Comparison of ENCODE assay signal across 8 mouse cellular contexts in genomic region chr6:51510094-51510493, GRCm38 (mm10). TPM values are rescaled to one million over a fixed set of nuclear protein-coding genes. Genes with fewer than 3 reads are reported as not detected.
DNase-seq lines count a peak whose midpoint lies in the region; ATAC-seq lines count a peak whose summit lies in the region.

No protein-coding gene starts in this region.

- DNase-seq in heart, adult 18-20 months, result peak; percentile 72 to 83
- DNase-seq in A20 (ENCODE audit: low read depth, low spot score) (peak; percentile 80), adipocyte (ENCODE audit: low spot score) (peak; percentile 64)
- peak; percentile 11 for DNase-seq in gastrocnemius, adult 8-10 months (ENCODE audit: low spot score in 2 of 2)
- peak; percentile 64 to 82 for DNase-seq in kidney, postnatal 36 days
- peak; percentile 64 for DNase-seq in retina, embryonic 14.5 days (ENCODE audit: low spot score)

- H3K36me3 ChIP-seq in heart, embryonic 12.5 days, result no peaks in the 10 kb centered on the region
- H3K36me3 ChIP-seq in intestine, embryonic 16.5 days (ENCODE audit: control insufficient read depth, insufficient read depth, low read length), result no peaks in the 10 kb centered on the region

- H3K27ac ChIP-seq in heart, embryonic 12.5 days (ENCODE audit: poor library complexity, severe bottlenecking), result no peak overlapping the region
- no peak overlapping the region for H3K27ac ChIP-seq in intestine, embryonic 16.5 days (ENCODE audit: low read length)

- H3K9me3 ChIP-seq in heart, embryonic 12.5 days (replicated peaks), result no peaks in the 10 kb centered on the region
- H3K9me3 ChIP-seq in intestine, embryonic 16.5 days (ENCODE audit: control insufficient read depth, low read length), result no peaks in the 10 kb centered on the region

- no peak overlapping the region for H3K4me2 ChIP-seq in heart, embryonic 12.5 days
- H3K4me2 ChIP-seq in intestine, embryonic 16.5 days (ENCODE audit: low read depth, low read length), result no peak overlapping the region

- no peak for ATAC-seq in heart, embryonic 12.5 days (ENCODE audit: insufficient number of reproducible peaks, low FRiP score)
- no peak for ATAC-seq in intestine, embryonic 16.5 days

- peaks cover 3% of the 10 kb centered on the region; the same call in 1 of the 2 replicates for H3K4me1 ChIP-seq in heart, embryonic 12.5 days (replicated peaks)
- H3K4me1 ChIP-seq in intestine, embryonic 16.5 days (ENCODE audit: control insufficient read depth, insufficient read depth, low read length), result no peaks in the 10 kb centered on the region

- H3K9ac ChIP-seq in heart, embryonic 12.5 days, result no peak overlapping the region
- H3K9ac ChIP-seq in intestine, embryonic 16.5 days (ENCODE audit: low read depth, low read length), result no peak overlapping the region

- H3K27me3 ChIP-seq in heart, embryonic 12.5 days (replicated peaks), result no peaks in the 10 kb centered on the region
- H3K27me3 ChIP-seq in intestine, embryonic 16.5 days (replicated peaks; ENCODE audit: control insufficient read depth, insufficient read depth, low read length), result no peaks in the 10 kb centered on the region

- H3K4me3 ChIP-seq in heart, embryonic 12.5 days, result no peak overlapping the region
- no peak overlapping the region for H3K4me3 ChIP-seq in intestine, embryonic 16.5 days (ENCODE audit: low read length)

- 22% methylated on average over 5 of the region's 5 CpGs for WGBS in heart, embryonic 12.5 days
- WGBS in intestine, embryonic 16.5 days, result 29% methylated on average over 5 of the region's 5 CpGs

RNA-seq across cellular contexts. Expression of gene Snx10, which starts 13.6 kb away (rescaled TPM):
- total RNA-seq in heart, adult 18-20 months (2021), result 10 to 100 TPM; 13.9 to 15.9 TPM
- polyA plus RNA-seq in heart, embryonic 12.5 days (2016; fragmentation: Nextera tagmentation; extraction: Ambion mirVana), result 21.4 and 23.7 TPM in 2 replicates
- total RNA-seq in gastrocnemius, adult 8-10 months (2022), result 10 to 100 TPM in 1 of 4 experiments, 1 to 10 TPM in 3; 6.1 to 11.6 (median 7.5) TPM
- polyA plus RNA-seq in intestine, embryonic 16.5 days (2015; fragmentation: Nextera tagmentation; extraction: Ambion mirVana), result 11.3 and 12.1 TPM in 2 replicates

RNA-seq across cellular contexts. Expression of gene Cbx3, which starts 39.9 kb away (rescaled TPM):
- total RNA-seq in heart, adult 18-20 months (2021), result 10 to 100 TPM; 61.9 to 63.4 TPM
- 372 and 391 TPM in 2 replicates for polyA plus RNA-seq in heart, embryonic 12.5 days (2016; fragmentation: Nextera tagmentation; extraction: Ambion mirVana)
- 10 to 100 TPM; 42.8 to 52.3 (median 46.3) TPM for total RNA-seq in gastrocnemius, adult 8-10 months (2022)
- 266 and 290 TPM in 2 replicates for polyA plus RNA-seq in intestine, embryonic 16.5 days (2015; fragmentation: Nextera tagmentation; extraction: Ambion mirVana)

RNA-seq across cellular contexts. Expression of gene Hnrnpa2b1, which starts 40.4 kb away (rescaled TPM):
- total RNA-seq in heart, adult 18-20 months (2021), result 100 to 1,000 TPM; 437 to 447 TPM
- polyA plus RNA-seq in heart, embryonic 12.5 days (2016; fragmentation: Nextera tagmentation; extraction: Ambion mirVana), result 1,461 and 1,470 TPM in 2 replicates
- 100 to 1,000 TPM; 250 to 326 (median 277) TPM for total RNA-seq in gastrocnemius, adult 8-10 months (2022)
- 1,302 and 1,450 TPM in 2 replicates for polyA plus RNA-seq in intestine, embryonic 16.5 days (2015; fragmentation: Nextera tagmentation; extraction: Ambion mirVana)

Comparison
In these comparisons a context has a peak if more than half of its experiments do, and no peak if none do; other contexts are left out.
1. DNase-seq: peak in every context shown above with its lines; median percentile 80 in A20; 78 in heart, adult 18-20 months; 73 in kidney, postnatal 36 days; 64 in adipocyte; 64 in retina, embryonic 14.5 days; 11 in gastrocnemius, adult 8-10 months.